Mouse (Mus musculus): ENCODE measurements at regions not wholly inside any gene's neighbourhood (a gene's known extent, or its start where the extent isn't known, plus 50 kb on each side); places are given as distances from the start of the nearest gene placed in this dataset.

GRCm38 (mm10) chr12:79906738-79907365 is 206.0 kb downstream of the Zfp36l1 start:
- TF ChIP-seq GATA4 (IDR thresholded peaks at IDR 0.05; ENCODE audit: insufficient replicate concordance, low read length): peak; percentile 80; the same call in 1 of the 2 replicates

GRCm38 (mm10) chr12:79905828-79906737 is 206.7 kb downstream of the Zfp36l1 start:
- TF ChIP-seq GATA4 (IDR thresholded peaks at IDR 0.05; ENCODE audit: insufficient replicate concordance, low read length): no peak

DNA sequence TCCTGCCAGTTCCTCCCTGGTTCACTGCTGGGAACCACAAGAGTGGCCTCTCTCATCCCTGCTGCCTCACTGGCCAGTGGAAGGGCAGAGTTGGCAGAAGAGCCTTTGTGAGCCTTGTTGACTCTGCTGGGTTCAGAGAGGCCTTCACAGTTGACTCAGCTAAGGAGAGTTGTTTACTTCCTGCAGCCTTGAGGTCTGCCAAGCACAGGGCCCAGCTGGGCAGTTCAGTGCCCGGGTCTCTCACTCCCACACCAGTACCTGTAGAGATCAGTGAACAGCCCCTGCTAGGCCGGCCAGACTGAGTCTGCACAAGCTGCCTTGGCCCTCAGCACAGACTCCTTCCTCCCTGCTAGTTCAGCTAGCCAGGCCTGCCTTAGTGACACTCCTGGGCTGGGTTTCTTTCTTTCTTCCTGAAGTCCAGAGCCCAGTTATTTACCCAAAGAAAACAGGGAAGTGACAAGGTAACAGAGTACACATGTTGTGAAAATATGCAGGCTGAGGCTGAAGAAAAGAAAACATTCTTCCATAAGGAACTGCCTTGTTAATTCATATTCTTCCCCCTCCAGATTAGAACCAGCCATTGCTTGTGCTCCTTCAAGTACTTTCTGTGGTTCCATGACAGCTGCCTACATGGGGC is 207.8 kb downstream of the Zfp36l1 start:
- no peak for TF ChIP-seq GATA4 (IDR thresholded peaks at IDR 0.05; ENCODE audit: insufficient replicate concordance, low read length)

GRCm38 (mm10) chr12:79902761-79903160 is 210.1 kb downstream of the Zfp36l1 start:
- no peak for TF ChIP-seq GATA4 (IDR thresholded peaks at IDR 0.05; ENCODE audit: insufficient replicate concordance, low read length)

DNA sequence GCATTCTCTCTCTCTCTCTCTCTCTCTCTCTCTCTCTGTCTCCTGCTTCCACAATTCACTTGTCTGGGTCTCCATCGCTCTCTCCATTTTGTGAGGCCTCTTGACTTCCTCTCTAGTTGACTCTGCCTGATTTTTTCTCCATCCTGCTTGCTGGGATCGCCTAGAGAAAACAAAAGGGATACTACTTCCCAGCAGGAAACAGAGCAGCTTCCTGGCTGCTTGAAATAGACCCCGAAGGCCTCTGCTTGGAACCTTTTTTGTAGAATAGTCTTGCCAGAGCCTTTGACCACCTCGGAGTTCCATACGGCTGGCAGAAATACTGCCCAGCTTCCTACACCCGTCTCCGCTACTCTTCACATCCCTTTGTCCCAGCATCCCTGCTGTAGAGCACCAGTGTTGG is 210.7 kb downstream of the Zfp36l1 start:
- TF ChIP-seq GATA4 (IDR thresholded peaks at IDR 0.05; ENCODE audit: insufficient replicate concordance, low read length): no peak

DNA sequence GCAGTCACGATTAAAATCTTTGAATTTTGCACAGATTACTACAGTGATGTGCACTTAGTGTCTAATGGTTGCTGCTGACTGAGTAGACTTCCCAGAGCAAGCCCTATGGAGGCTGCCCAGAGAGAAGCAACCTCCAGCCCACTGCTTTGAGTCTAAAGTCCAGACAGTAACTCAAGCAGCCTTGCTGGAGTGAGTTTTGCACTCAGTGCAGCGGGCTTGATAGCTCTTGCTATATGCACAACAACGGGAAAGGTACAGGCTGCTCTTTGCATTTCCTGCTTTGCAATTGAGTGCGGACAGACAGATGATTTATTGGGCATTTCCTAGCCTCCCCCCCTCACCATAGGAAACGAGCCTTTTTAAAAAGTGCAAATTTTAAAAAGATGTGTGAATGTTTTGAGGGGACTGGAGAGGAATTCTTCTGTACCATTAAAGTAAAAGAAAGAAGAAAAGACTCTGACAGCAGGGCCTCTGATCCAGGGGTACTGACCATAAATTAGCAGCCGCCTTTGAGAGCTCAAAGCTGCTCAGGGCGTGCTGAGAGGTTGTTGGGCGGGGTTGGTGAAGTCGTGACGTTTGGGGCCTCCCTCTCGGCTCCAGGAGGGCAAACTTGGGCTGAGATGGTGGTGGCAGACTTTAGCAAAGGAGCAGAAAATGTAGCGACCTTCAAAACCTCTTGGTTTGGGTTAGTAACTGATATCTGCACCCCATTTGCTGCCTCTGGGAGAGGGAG is 214.4 kb downstream of the Zfp36l1 start:
- no peak for TF ChIP-seq GATA4 (IDR thresholded peaks at IDR 0.05; ENCODE audit: insufficient replicate concordance, low read length)

GRCm38 (mm10) chr12:79895975-79896374 is 216.8 kb downstream of the Zfp36l1 start:
- TF ChIP-seq GATA4 (IDR thresholded peaks at IDR 0.05; ENCODE audit: insufficient replicate concordance, low read length): no peak

DNA sequence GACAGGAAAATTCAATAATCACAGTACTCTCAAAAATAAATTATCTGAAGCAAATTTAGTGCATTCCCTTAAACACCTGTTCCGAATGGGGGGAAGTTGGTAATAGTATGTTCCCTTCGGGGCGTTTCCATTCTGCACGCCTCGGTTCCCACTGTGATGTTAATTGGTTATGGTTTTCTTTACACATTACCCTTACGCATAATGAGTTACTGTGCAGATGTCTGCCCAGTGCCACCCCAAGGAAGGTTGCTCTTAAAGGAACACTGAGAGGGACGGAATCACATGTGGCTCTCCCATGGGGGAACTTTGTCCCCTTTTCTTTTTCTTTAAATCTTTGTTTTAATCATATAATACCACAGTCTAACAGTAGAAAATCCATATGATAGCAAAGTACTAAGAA is 217.5 kb downstream of the Zfp36l1 start:
- no peak for TF ChIP-seq GATA4 (IDR thresholded peaks at IDR 0.05; ENCODE audit: insufficient replicate concordance, low read length)

GRCm38 (mm10) chr12:79892871-79893270 is 219.9 kb downstream of the Zfp36l1 start:
- no peak for TF ChIP-seq GATA4 (IDR thresholded peaks at IDR 0.05; ENCODE audit: insufficient replicate concordance, low read length)

DNA sequence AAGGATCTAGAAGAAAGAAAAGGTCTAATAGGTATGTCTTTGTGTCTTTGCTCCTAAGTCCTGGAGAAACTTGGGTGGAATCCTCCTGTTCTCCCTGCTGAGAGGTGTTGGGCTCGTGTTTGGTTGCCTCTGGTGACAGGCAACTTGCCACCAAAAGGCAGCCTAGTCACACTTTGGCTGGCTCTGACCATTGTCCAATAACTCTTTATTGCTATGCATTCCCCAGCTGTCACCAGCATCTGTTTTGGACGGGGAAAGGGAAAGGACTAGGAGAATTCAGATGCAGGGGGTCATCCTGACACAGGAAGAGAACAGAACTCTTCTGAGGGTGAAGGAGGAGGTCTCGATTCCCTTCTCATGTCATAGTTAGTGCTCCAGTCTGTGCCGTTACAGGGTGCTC is 220.9 kb downstream of the Zfp36l1 start:
- no peak for TF ChIP-seq GATA4 (IDR thresholded peaks at IDR 0.05; ENCODE audit: insufficient replicate concordance, low read length)

DNA sequence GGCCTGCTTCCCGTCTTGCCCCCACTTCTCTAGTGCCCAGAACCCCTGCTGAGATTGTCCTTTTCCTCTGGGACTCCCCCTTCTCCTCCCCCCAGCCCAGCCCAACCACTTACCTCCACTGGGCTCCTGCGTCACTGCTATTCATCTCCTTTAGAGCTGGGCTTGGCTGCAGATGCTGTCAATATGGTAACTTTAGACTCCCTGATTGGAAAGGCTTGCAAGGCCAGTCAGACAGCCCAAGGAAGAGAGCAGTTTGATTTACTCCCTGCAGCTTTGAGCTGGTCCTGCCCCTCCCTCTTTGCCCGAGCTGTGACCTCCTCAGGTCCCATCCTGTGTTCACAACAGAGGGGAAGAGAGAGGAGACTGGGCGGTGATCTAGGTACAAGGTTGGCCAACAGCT is 221.9 kb downstream of the Zfp36l1 start:
- TF ChIP-seq GATA4 (IDR thresholded peaks at IDR 0.05; ENCODE audit: insufficient replicate concordance, low read length): no peak

GRCm38 (mm10) chr12:79890291-79890690 is 222.5 kb downstream of the Zfp36l1 start:
- no peak for TF ChIP-seq GATA4 (IDR thresholded peaks at IDR 0.05; ENCODE audit: insufficient replicate concordance, low read length)

GRCm38 (mm10) chr12:79888812-79889211 is 224.0 kb downstream of the Zfp36l1 start:
- no peak for TF ChIP-seq GATA4 (IDR thresholded peaks at IDR 0.05; ENCODE audit: insufficient replicate concordance, low read length)

GRCm38 (mm10) chr12:79888086-79888485 is 224.7 kb downstream of the Zfp36l1 start:
- TF ChIP-seq GATA4 (IDR thresholded peaks at IDR 0.05; ENCODE audit: insufficient replicate concordance, low read length): no peak

DNA sequence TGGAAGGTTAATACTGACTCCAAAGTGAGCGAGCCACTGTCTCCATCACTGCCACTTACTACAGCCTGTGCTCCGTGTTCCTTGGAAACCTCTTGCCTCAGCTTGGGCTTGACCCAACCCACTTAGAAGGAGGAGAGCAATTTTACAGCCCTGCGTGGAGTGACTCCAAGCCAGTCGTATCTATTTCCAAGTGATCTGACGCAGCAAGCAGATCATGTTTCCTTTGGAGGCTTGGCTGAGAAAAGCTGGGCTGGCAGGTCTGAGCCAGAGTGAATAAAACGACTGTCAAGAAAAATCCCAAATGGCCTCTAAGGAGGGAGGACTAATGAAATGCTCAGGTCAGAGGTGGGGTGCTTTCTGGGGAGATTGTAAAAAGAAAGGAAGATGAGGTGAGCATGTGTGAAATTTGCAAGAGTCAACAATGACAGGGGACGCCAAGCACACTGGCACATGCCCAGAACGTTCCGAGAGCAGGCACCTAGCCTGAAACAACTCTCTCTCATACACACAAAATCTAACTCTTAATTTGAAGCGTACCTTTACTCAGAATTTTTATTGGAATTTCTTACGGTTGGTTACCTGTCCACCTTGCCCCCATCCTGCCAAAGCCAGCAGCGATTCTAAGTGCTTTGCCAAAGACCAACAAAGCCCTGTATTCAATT is 225.5 kb downstream of the Zfp36l1 start:
- TF ChIP-seq GATA4 (IDR thresholded peaks at IDR 0.05; ENCODE audit: insufficient replicate concordance, low read length): no peak

Measured in liver, adult (tissue).